Mouse (Mus musculus) heart, adult 2 months (tissue): ENCODE results near the gene Alyref. TPM values are rescaled to one million over a fixed set of nuclear protein-coding genes. Genes with fewer than 3 reads are reported as not detected.
A peak's percentile ranks its signal among the peaks of the same experiment; 100 is the strongest.

Source experiments
- DNase-seq, 2 experiments: peaks; one replicate each; pipeline ENCODE4 v3.0.0; 2021
- H3K27ac ChIP-seq: fragments of 200-600 bp; 2 replicates; pipeline ENCODE4 v1.8.1; 2022
- H3K27me3 ChIP-seq: fragments of 200-500 bp; 2 replicates; pipeline ENCODE4 v1.6.1; 2012; ENCODE audit warnings: mild to moderate bottlenecking, low read length, inconsistent platforms, mixed read lengths; ENCODE audit not compliant: control insufficient read depth, insufficient read depth
- H3K36me3 ChIP-seq: fragments of 200-500 bp; 2 replicates; pipeline ENCODE4 v1.6.1; 2012; ENCODE audit warnings: low read length, inconsistent platforms; ENCODE audit not compliant: control insufficient read depth, insufficient read depth
- H3K4me1 ChIP-seq: fragments of 200-500 bp; 2 replicates; pipeline ENCODE4 v1.6.1; 2011; ENCODE audit warnings: low read length; ENCODE audit not compliant: control insufficient read depth, insufficient read depth
- H3K4me3 ChIP-seq: fragments of 200-600 bp; 2 replicates; pipeline ENCODE4 v1.8.1; 2022
- H3K79me2 ChIP-seq: fragments of 200-500 bp; replicated peaks from 2 replicates; pipeline ENCODE4 v1.6.1; 2012; ENCODE audit warnings: mild to moderate bottlenecking, inconsistent platforms, low read length, moderate library complexity, mixed read lengths; ENCODE audit not compliant: control insufficient read depth, insufficient read depth
- H3K9ac ChIP-seq: fragments of 200-500 bp; 2 replicates; pipeline ENCODE4 v1.6.1; 2012; ENCODE audit warnings: low read depth, mild to moderate bottlenecking, control low read depth, inconsistent platforms, low read length, mixed read lengths
- CTCF ChIP-seq: fragments of 200-600 bp; IDR thresholded peaks from 2 replicates; pipeline ENCODE4 v1.8.1; 2022; ENCODE audit warnings: antibody characterized with exemption, mild to moderate bottlenecking, moderate library complexity
- EP300 ChIP-seq: fragments of 200-500 bp; IDR thresholded peaks from 2 replicates; pipeline ENCODE4 v1.6.1; 2011; ENCODE audit warnings: low read depth, low read length, control low read depth; ENCODE audit not compliant: insufficient read depth
- POLR2A ChIP-seq: fragments of 200-500 bp; IDR thresholded peaks from 2 replicates; pipeline ENCODE4 v1.6.1; 2011; ENCODE audit warnings: mild to moderate bottlenecking, low read depth, low read length, control low read depth; ENCODE audit not compliant: insufficient read depth
- WGBS: fragments of 180-500 bp; shearing (Covaris S2); methylation state at CpG from one replicate; pipeline ENCODE4 v1.1.7; 2018; 5-methylcytosine and 5-hydroxymethylcytosine counted together
- intact Hi-C: fragments of 180-260 bp; cut with DNase I; formaldehyde crosslinking; loops from one replicate; pipeline ENCODE4 v1.15.1; 2025
- polyA plus RNA-seq: library from polyadenylated mRNA; depleted of rRNA; stranded (reverse); fragments of >200 nt; gene quantifications from 2 replicates; pipeline ENCODE4 v1.2.3, GENCODE M21; 2012
- total RNA-seq, 2 experiments: library from RNA; stranded (reverse); gene quantifications; 2 replicates each; pipeline ENCODE4 v1.2.3; 2021

The Alyref gene
- total and polyA plus RNA-seq, 3 experiments = 13.6 to 52.0 (median 48.7) TPM

DNA sequence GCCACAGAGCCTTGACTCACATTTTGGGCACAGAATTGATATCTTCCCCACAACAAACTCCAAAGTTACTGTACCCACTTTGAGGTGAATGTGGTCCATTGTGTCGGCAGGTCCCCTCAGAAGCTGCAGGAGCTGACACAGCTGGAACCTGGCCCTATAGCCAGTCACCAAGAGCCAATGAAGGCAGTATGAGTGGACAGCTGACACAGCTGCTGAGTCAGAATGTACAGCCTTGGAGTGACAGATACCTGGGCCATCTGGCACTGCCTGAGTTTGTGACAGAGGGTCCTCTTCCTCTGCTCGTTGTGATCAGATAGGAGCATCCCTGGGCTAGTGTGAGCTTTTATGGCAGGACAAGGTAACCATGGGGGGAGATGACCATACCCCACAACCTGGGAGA is 42.9 kb downstream of the Alyref start:
- no peaks in the 10 kb centered on the region for H3K36me3 ChIP-seq
- no peaks in the 10 kb centered on the region for H3K27me3 ChIP-seq
- no peak overlapping the region for H3K9ac ChIP-seq
- intact Hi-C loops = no loop called here
- H3K27ac ChIP-seq = peak overlapping the region; percentile 67
- H3K4me1 ChIP-seq = peaks cover 5% of the 10 kb centered on the region; the same call in 1 of the 2 replicates
- WGBS = 37% methylated on average over 2 of the region's 2 CpGs
- TF ChIP-seq POLR2A (no peak), EP300 (no peak), CTCF (no peak)
- no peak for DNase-seq
- H3K4me3 ChIP-seq = no peak overlapping the region
- no peaks in the 10 kb centered on the region for H3K79me2 ChIP-seq

DNA sequence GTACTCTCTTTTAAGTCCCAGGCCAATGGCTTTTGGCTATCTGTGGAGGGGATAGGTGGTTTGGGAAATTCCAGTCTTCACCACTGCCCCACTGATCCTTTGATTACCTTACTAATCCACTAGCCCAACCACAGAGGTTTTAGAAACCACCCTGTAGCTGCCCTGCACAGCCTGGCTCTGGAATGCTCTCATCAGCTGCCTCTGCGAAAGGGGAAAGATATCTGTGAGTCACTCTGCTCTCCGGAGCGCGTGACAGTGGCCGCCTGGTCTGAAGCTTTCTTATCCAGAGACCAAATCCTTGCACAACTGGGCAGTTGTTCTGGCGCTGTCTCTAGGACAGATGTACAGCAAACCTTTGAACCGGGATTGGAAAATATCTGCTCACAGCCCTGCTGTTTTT is 43.3 kb downstream of the Alyref start:
- Histone ChIP-seq H3K27me3 (no peaks in the 10 kb centered on the region), H3K79me2 (no peaks in the 10 kb centered on the region), H3K4me3 (no peak overlapping the region), H3K9ac (no peak overlapping the region), H3K27ac (peak overlapping the region; percentile 67), H3K36me3 (no peaks in the 10 kb centered on the region), H3K4me1 (peaks cover 7% of the 10 kb centered on the region; the same call in 1 of the 2 replicates)
- TF ChIP-seq CTCF (no peak), EP300 (0 out of 2 replicates have a peak, but pooled peaks have one; percentile 36), POLR2A (no peak; the same call in 1 of the 2 replicates)
- intact Hi-C loops = no loop called here
- peak in 1 of 2 experiments; percentile 67 for DNase-seq
- 24% methylated on average over 7 of the region's 7 CpGs for WGBS

DNA sequence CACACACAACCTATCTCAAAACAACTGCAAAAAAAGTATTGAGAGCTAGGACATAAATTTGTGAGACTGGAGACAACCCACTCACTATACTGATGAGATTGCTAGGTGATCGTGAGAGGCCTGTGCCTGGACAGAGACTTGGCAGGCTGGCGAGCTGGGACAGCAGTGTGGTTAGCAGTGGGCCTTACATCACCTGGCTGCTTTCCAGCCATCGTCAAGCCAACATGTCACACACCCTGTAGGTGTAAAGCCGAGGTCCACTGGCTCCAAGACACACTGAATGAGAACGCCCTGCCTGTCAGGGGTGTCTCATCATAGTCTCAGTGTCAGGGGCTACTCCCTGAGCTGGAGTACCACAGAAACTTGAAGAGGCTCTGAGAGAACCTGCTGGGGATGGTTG is 45.4 kb downstream of the Alyref start:
- WGBS = 50% methylated on average over 5 of the region's 5 CpGs
- H3K27me3 ChIP-seq = no peaks in the 10 kb centered on the region
- intact Hi-C loops = no loop called here
- no peaks in the 10 kb centered on the region for H3K79me2 ChIP-seq
- no peak overlapping the region for H3K9ac ChIP-seq
- TF ChIP-seq CTCF (no peak), EP300 (no peak), POLR2A (no peak)
- H3K4me3 ChIP-seq = no peak overlapping the region
- DNase-seq = no peak
- peaks cover 14% of the 10 kb centered on the region for H3K4me1 ChIP-seq
- H3K27ac ChIP-seq = no peak overlapping the region
- no peaks in the 10 kb centered on the region for H3K36me3 ChIP-seq

DNA sequence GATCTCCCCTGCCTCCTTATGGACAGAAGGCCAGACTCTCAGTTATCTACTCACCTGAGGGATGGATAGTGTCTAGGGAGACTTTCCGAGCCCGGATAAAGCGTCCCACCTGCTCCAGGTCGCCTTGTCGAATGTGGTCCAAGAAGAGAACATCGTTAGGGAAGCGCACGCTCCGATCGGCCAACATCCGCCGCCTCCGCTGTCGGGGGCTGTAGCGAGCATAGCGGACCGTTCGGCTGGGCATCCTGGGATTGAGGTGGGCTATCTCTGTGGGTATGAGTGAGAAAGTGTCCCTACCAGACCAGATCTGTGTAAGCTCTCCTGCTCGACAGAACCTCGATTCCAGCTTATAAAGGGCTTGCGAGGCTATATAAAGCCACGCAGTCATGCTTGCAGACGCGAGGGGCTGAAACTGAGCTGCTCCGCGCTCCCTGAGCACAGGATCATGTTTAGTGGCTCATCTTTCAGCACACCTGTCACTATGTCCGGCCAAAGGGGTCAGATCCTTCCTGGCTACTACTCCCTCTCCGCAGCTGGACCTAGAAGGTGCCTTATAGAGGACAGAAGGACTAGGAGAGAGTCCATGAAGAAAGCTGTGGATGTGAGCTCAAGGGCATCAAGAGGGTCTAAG is 47.2 kb downstream of the Alyref start, which contains the start of gene Ppp1r27:
TSS of gene Ppp1r27 (minus strand) at position 323 of the 631 bp plus-strand sequence.
- Histone ChIP-seq H3K9ac (peak within 1 kb of the TSS; percentile 79), H3K36me3 (no peaks in the 10 kb centered on the region), H3K4me1 (peaks cover 14% of the 10 kb centered on the region), H3K27ac (peak within 1 kb of the TSS; percentile 93), H3K27me3 (no peaks in the 10 kb centered on the region), H3K79me2 (no peaks in the 10 kb centered on the region), H3K4me3 (peak within 1 kb of the TSS; percentile 96)
- WGBS = 92% methylated on average over 28 of the region's 28 CpGs
- intact Hi-C loops = no loop called here
- TF ChIP-seq EP300 (no peak), POLR2A (no peak), CTCF (no peak)
- DNase-seq = no peak

DNA sequence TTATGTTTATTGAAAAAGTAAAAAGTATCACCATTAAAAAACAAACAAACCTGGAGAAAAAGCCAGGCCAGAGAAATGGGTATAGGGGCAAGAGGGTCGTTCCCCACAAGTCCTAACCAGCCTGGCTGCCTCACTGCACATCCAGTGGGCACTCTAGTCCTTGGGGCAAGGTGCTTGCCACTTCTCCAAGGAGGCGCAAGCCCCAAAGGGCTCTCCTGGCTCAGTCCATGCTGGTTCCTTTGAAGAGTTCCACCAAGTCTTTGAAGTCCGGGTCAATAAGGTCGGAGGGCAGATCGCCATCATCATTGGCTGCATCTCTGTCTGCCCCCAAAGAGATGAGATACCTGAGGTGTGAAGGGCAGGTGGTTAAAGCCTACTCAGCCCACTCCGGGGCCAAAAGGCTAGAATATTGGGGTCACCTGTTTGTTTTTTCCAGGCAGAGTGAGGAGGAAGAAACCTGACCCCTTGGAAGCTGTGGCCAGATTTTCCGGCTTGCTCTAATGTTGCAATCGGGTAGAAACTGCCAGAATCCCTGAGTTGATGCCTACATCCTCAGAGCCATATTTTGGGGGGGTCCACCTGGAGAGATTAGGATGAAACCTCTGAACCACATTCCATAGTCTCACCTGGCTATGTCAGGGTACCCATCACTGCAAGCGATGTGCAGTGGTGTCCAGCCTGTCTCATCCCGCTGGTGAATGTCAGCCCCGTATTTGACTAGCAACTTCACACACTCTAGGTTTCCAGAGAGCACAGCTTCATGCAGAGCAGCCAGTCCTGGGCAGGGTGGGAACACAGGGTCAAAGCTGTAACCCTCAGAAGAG is 48.0 kb downstream of the Alyref start:
- intact Hi-C loops = loop anchor here (2.0 to 5.0 kb wide), 3 partner anchors 21 to 32 kb away; partner anchors contain the start of gene Arhgdia
- no peaks in the 10 kb centered on the region for H3K36me3 ChIP-seq
- TF ChIP-seq CTCF (no peak), EP300 (no peak), POLR2A (no peak)
- H3K79me2 ChIP-seq = no peaks in the 10 kb centered on the region
- peak overlapping the region; percentile 93 for H3K27ac ChIP-seq
- H3K4me3 ChIP-seq = peak overlapping the region; percentile 96
- 73% methylated on average over 11 of the region's 11 CpGs for WGBS
- DNase-seq = no peak
- no peaks in the 10 kb centered on the region for H3K27me3 ChIP-seq
- H3K4me1 ChIP-seq = peaks cover 10% of the 10 kb centered on the region
- peak overlapping the region; percentile 79 for H3K9ac ChIP-seq
